Mouse (Mus musculus): Measurements from ENCODE around the gene Prkd1.

The Prkd1 gene

DNA sequence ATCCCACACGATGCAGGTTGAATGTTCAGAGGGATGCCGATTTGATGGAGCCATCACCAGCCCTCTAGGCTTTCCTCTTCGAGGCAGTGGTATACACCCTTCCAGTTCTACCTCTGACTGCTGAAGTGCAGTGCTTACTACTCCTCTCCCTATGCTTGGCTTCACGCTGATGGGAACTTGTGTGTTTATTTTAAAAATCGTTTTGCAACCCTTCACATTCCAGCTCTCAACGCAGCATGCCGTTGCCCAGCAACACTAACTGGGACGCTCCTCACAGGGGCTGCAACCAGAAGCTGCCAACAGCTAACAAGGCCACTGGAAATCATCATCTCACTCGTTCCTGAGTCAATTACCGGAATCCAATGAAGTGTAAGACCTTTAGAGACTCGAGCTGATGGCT is 296.5 kb downstream of the Prkd1 start:
- no peak for DNase-seq (ENCODE audit: low spot score)

DNA sequence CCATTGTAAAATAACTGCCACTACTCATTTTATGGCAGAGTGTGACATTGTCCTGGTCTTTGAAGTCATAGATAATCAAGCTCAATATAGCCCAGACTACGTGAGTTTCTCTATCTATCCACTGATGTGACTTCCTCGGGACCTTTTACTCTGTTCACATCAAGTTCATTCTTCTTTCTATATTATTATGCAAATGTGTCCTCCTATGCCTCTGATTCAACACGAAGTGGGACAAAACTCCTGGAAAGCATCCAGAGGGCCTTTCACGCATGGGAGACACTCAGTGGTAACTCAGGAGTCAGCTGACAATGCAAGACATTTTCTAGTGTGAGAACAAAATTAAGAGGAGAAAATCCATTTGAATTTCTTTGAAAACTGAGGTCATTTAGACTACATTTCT is 315.7 kb downstream of the Prkd1 start:
- DNase-seq (ENCODE audit: low spot score): no peak

DNA sequence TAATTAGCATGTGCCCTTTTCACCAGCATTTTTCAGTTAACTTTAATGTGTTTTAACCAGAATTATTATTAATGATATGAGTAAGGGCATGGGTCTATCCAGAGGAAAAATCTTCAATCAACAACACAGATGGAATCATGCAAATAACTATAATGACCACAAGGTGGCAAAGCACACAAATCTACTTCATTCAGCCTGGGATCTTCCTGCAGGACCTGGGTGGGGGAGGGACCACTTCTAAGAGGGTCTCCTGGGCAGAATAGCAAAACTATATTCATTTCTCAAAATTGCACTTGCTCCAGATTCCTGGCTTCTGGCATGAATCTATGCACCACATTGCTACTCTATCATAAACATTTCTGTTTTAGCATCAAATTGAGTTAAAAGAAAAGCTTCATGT is 334.3 kb downstream of the Prkd1 start:
- DNase-seq (ENCODE audit: low spot score): no peak

DNA sequence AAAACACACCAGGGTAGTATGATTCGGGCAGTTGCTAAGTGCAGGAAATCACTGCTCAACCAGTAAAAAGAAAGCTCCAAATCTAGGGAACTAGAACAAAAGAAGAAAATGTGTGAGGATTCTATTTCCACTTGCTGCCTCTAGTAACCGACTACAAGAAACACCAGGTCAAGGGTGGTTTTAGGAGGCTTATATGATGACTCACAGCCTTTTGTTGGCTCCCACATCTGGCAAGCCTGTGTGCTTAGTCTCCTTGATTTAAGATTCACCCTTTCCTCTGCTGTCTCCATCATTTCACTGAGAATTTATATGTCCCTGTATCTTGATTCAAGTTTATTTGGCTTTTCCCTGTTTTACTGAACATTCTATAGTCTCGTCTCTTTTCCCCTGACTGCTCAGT is 339.6 kb downstream of the Prkd1 start:
- no peak for DNase-seq (ENCODE audit: low spot score)

DNA sequence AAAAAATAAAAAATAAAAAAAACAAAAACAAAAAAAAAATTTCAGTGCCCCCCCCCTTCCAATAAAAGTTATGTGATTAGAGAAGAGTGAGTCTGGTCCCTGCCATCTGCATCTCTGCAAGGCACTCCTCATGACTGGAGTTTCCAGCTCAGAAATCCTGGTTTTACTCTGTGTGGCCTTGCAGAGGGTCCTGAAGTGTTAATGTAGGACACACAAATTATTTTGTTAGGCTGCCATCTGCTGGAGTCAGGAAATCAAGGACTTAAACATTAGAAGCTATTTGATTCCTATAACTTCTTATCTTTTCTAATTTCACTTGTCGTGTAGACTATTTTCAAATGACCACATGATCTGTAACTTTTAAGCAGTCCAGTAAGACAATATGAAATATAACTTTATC is 347.6 kb downstream of the Prkd1 start:
- no peak for DNase-seq (ENCODE audit: low spot score)

DNA sequence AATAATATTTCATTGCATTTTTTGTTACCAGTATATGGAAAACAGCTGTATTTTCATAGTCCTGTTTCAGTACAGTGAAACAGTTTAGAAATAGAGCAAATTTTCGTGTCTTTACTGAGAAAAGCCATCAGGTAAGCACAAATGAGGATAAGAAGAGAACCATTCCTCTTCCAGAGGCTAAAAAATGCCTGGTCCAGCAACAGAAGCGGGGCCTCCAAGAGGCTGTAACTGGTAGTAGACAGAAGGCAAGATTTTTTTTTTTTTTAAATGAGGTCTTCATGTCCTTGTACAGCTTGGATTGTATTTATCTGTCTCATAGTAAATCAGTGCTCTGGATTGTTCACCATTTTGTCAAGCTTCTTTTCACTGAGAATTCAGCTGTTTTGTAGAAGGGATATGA is 352.8 kb downstream of the Prkd1 start:
- DNase-seq (ENCODE audit: low spot score): no peak

DNA sequence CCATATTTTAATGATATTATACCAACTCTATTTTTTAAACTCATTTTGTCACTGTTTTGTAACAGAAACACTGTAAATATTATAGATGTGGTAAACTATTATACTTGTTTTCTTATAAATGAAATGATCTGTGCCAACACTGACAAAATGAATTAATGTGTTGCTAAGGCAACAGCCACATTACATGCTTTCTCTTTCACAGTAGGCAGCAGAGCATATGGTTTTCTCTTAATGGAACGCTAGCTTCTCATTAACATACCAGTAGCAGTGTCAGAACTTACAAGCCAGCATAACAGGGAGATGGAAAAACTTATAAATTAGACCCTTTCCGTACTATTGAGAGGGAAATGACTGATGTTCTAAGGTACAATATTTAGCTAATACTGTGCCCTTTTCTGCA is 353.3 kb downstream of the Prkd1 start:
- no peak for DNase-seq (ENCODE audit: low spot score)

DNA sequence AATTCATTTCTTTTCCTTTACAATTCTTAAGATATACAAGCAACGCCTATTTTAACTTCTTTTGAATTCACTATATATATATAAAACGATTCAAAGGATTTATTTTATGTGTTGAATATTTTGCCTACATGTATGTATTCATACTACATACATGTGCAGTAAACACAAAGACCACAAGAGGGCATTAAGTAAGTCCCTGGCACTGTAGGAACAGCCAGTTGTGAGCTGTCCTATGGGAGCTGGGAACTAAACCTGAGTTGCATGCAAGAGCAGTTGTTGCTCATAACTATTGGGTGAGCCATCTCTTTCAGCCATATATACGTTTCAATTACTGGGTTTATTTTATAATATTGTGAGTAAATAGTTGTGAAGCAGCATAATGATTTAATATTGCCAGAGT is 356.1 kb downstream of the Prkd1 start:
- no peak for DNase-seq (ENCODE audit: low spot score)
